Mouse (Mus musculus): ENCODE results near the gene Olfr366. TPM values are rescaled to one million over a fixed set of nuclear protein-coding genes. Genes with fewer than 3 reads are reported as not detected.
"Not testable (repeated sequence)": the region's sequence is repeated elsewhere in the genome, so short reads cannot be mapped to it uniquely, and the experiment has no call there.

Gene Olfr366
- not detected in 2 replicates for polyA plus RNA-seq (2015; fragmentation: Nextera tagmentation; extraction: Ambion mirVana)

DNA sequence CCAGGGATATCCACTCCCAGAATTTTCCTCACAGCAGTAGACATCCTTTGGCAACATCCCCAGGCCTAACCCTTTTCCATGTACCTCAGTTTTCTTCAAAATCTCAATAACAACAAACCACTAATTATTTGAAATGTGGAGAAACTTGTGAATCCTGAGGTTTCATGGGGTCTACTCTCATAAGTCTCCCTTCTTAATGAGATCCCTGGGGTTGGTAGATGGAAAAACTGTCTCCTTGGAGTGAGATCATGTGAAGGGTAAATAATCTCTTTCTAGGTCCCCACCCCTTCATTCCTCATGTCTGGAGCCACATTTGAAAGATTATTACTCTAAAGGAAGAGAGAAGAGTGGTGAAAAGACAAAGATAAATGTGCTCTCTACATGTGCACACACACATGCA is at the start of gene Olfr366:
Gene Olfr366, plus strand, starts transcription at position 301 of the 400 bp plus-strand sequence.
- H3K27me3 ChIP-seq (ENCODE audit: insufficient read depth, low read length), result no peaks in the 10 kb centered on the region
- H3K4me2 ChIP-seq (ENCODE audit: low read length), result no peak within 1 kb of the TSS
- ATAC-seq (replicated peaks; ENCODE audit: low FRiP score, low read depth), result no peak

DNA sequence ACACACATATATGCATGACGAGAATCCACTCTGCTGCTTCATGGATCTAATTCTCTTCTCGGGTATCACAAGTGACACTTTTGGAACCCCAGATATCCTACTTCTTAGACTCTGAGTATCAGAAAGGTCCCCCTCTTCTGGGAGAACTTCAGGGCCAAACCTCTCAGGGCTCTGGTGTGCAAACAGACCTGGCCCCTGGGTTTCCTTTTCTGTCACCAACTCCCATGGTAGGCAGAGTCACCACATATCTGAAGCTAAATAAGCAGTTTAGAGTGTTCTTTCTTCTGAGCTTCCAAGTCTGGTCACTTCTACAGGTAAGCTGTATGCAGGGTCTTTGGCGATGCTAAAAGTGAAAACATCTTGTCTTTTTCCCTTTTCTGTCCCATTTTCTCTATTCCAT is 23.5 kb upstream of the Olfr366 start, which contains the start of gene Olfr365:
Gene Olfr365, plus strand, starts transcription at position 301 of the 400 bp plus-strand sequence.
- Histone ChIP-seq H3K4me3 (replicated peaks; ENCODE audit: low read depth, low read length) (no peak within 1 kb of the TSS), H3K9me3 (replicated peaks; ENCODE audit: low read length) (no peaks in the 10 kb centered on the region), H3K9ac (ENCODE audit: low read depth, low read length) (no peak within 1 kb of the TSS), H3K27me3 (ENCODE audit: insufficient read depth, low read length) (no peaks in the 10 kb centered on the region), H3K36me3 (ENCODE audit: insufficient read depth, low read length) (no peaks in the 10 kb centered on the region), H3K4me2 (ENCODE audit: low read length) (no peak within 1 kb of the TSS), H3K27ac (no peak within 1 kb of the TSS), H3K4me1 (replicated peaks; ENCODE audit: insufficient read depth, low read length) (no peaks in the 10 kb centered on the region)
- DNase-seq (ENCODE audit: low spot score) (no peak), ATAC-seq (replicated peaks; ENCODE audit: low FRiP score, low read depth) (no peak)
- 77% methylated on average over 3 of the region's 3 CpGs for WGBS
- TF ChIP-seq CTCF (IDR thresholded peaks at IDR 0.05; ENCODE audit: low read depth), result no peak

More for the DNA sequence above, at the start of gene Olfr366:
- H3K4me1 ChIP-seq (replicated peaks; ENCODE audit: insufficient read depth, low read length), result no peaks in the 10 kb centered on the region
- no peak for DNase-seq (ENCODE audit: low spot score)
- H3K27ac ChIP-seq, result no peak within 1 kb of the TSS
- no peaks in the 10 kb centered on the region for H3K36me3 ChIP-seq (ENCODE audit: insufficient read depth, low read length)
- H3K9ac ChIP-seq (ENCODE audit: low read depth, low read length), result no peak within 1 kb of the TSS
- H3K9me3 ChIP-seq (replicated peaks; ENCODE audit: low read length), result no peaks in the 10 kb centered on the region
- no peak for TF ChIP-seq CTCF (IDR thresholded peaks at IDR 0.05; ENCODE audit: low read depth)
- no peak within 1 kb of the TSS for H3K4me3 ChIP-seq (replicated peaks; ENCODE audit: low read depth, low read length)

DNA sequence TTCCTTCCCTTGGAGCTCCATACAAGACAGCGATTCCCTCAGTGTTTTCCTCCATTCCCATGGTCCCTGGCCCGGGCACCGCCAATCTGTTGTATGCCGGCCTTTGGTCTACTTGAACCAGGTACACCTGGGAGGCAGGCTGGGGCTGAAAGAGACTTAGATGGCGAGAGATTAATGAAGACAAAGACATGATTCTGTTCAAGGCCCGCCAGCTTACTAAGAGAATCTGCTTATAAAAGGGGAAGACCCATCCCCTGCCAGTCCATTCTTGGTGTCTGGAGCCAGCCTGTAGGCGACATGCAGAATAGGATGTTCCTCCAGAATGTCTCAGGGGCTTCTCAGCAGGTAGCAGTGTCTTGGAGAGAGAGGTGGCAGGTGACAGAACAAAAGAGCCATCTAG is 50.4 kb downstream of the Olfr366 start:
- H3K4me3 ChIP-seq (replicated peaks; ENCODE audit: low read depth, low read length); H3K27ac ChIP-seq; H3K9me3 ChIP-seq (replicated peaks; ENCODE audit: low read length); DNase-seq (ENCODE audit: low spot score); H3K36me3 ChIP-seq (ENCODE audit: insufficient read depth, low read length); ATAC-seq (replicated peaks; ENCODE audit: low FRiP score, low read depth); H3K4me1 ChIP-seq (replicated peaks; ENCODE audit: insufficient read depth, low read length); H3K9ac ChIP-seq (ENCODE audit: low read depth, low read length); H3K4me2 ChIP-seq (ENCODE audit: low read length); H3K27me3 ChIP-seq (ENCODE audit: insufficient read depth, low read length): not testable (repeated sequence)
- WGBS, result 81% methylated on average over 7 of the region's 7 CpGs

Other genes with a start within 250 kb of the Olfr366 start
- not detected in 2 replicates for gene Olfr357, start 217.7 kb upstream of the Olfr366 start, polyA plus RNA-seq (2015; fragmentation: Nextera tagmentation; extraction: Ambion mirVana)
- gene Olfr358, start 202.2 kb upstream of the Olfr366 start, polyA plus RNA-seq (2015; fragmentation: Nextera tagmentation; extraction: Ambion mirVana), result not detected in 2 replicates
- not detected in 2 replicates for gene Olfr360, start 145.8 kb upstream of the Olfr366 start, polyA plus RNA-seq (2015; fragmentation: Nextera tagmentation; extraction: Ambion mirVana)
- not detected in 2 replicates for gene Olfr361, start 122.3 kb upstream of the Olfr366 start, polyA plus RNA-seq (2015; fragmentation: Nextera tagmentation; extraction: Ambion mirVana)
- gene Olfr362, start 93.7 kb upstream of the Olfr366 start, polyA plus RNA-seq (2015; fragmentation: Nextera tagmentation; extraction: Ambion mirVana), result not detected in 2 replicates
- gene Olfr364-ps1, start 72.3 kb upstream of the Olfr366 start, polyA plus RNA-seq (2015; fragmentation: Nextera tagmentation; extraction: Ambion mirVana), result not detected in 2 replicates
- gene Olfr365, start 23.4 kb upstream of the Olfr366 start, polyA plus RNA-seq (2015; fragmentation: Nextera tagmentation; extraction: Ambion mirVana), result not detected in 2 replicates
- not detected in 2 replicates for gene Olfr368, start 114.9 kb downstream of the Olfr366 start, polyA plus RNA-seq (2015; fragmentation: Nextera tagmentation; extraction: Ambion mirVana)
- gene Pdcl, start 147.8 kb downstream of the Olfr366 start, polyA plus RNA-seq (2015; fragmentation: Nextera tagmentation; extraction: Ambion mirVana), result 50.1 and 51.0 TPM in 2 replicates
- 8.5 and 8.9 TPM in 2 replicates for gene Rc3h2, start 211.3 kb downstream of the Olfr366 start, polyA plus RNA-seq (2015; fragmentation: Nextera tagmentation; extraction: Ambion mirVana)
- gene Zbtb26, start 231.6 kb downstream of the Olfr366 start, polyA plus RNA-seq (2015; fragmentation: Nextera tagmentation; extraction: Ambion mirVana), result 3.5 and 4.8 TPM in 2 replicates
- 5.0 and 5.3 TPM in 2 replicates for gene Zbtb6, start 231.6 kb downstream of the Olfr366 start, polyA plus RNA-seq (2015; fragmentation: Nextera tagmentation; extraction: Ambion mirVana)
- gene Rabgap1, start 231.7 kb downstream of the Olfr366 start, polyA plus RNA-seq (2015; fragmentation: Nextera tagmentation; extraction: Ambion mirVana), result 28.3 and 30.5 TPM in 2 replicates

All from kidney, postnatal 0 days (tissue).